Mouse (Mus musculus) heart, embryonic 14.5 days (tissue): ENCODE results near the gene Zfp646. TPM values are rescaled to one million over a fixed set of nuclear protein-coding genes. Genes with fewer than 3 reads are reported as not detected.
A peak's percentile ranks its signal among the peaks of the same experiment; 100 is the strongest.

Experiments
- ATAC-seq: fragments of 200-750 bp; cut with Nextera tagmentation; 2 replicates; pipeline ENCODE4 v1.8.0; 2017; ENCODE audit warnings: low read depth, moderate TSS enrichment; ENCODE audit not compliant: insufficient number of reproducible peaks, insufficient read depth, low FRiP score
- H3K27ac ChIP-seq, 2 experiments: fragments of 200-500 bp in 1 of 2; fragments of 300-500 bp in 1 of 2; sonication (generic) in 1 of 2; replicated peaks in 1 of 2; 2 replicates each; pipeline ENCODE4 v1.5.1; 2012 to 2014; ENCODE audit warnings: low read depth in 2 of 2, low read length in 2 of 2, control low read depth in 1 of 2, mild to moderate bottlenecking in 1 of 2, mixed read lengths in 1 of 2; ENCODE audit not compliant: control insufficient read depth in 1 of 2, insufficient read depth in 1 of 2
- H3K27me3 ChIP-seq: fragments of 300-500 bp; sonication (generic); 2 replicates; pipeline ENCODE4 v1.6.1; 2014; ENCODE audit warnings: mild to moderate bottlenecking, low read length, control low read depth; ENCODE audit not compliant: control insufficient read depth, insufficient read depth
- H3K36me3 ChIP-seq: fragments of 300-500 bp; sonication (generic); 2 replicates; pipeline ENCODE4 v1.6.1; 2014; ENCODE audit warnings: mild to moderate bottlenecking, control low read depth, low read length, mixed read lengths; ENCODE audit not compliant: control insufficient read depth, insufficient read depth
- H3K4me1 ChIP-seq, 2 experiments: fragments of 200-500 bp in 1 of 2; fragments of 300-500 bp in 1 of 2; sonication (generic) in 1 of 2; 2 replicates each; pipeline ENCODE4 v1.6.1; 2012 to 2014; ENCODE audit warnings: low read length in 2 of 2, control low read depth in 1 of 2, mixed read lengths in 1 of 2; ENCODE audit not compliant: control insufficient read depth in 2 of 2, insufficient read depth in 2 of 2
- H3K4me2 ChIP-seq: fragments of 300-500 bp; sonication (generic); 2 replicates; pipeline ENCODE4 v1.6.1; 2014; ENCODE audit warnings: mild to moderate bottlenecking, low read length
- H3K4me3 ChIP-seq, 2 experiments: fragments of 200-500 bp in 1 of 2; fragments of 300-500 bp in 1 of 2; sonication (generic) in 1 of 2; 2 replicates each; pipeline ENCODE4 v1.5.1; 2012 to 2014; ENCODE audit warnings: low read length in 2 of 2, mild to moderate bottlenecking in 2 of 2, control low read depth in 1 of 2, low read depth in 1 of 2, moderate library complexity in 1 of 2; ENCODE audit not compliant: control insufficient read depth in 1 of 2, insufficient read depth in 1 of 2
- H3K9ac ChIP-seq: fragments of 300-500 bp; sonication (generic); 2 replicates; pipeline ENCODE4 v1.6.1; 2014; ENCODE audit warnings: mild to moderate bottlenecking, low read length
- H3K9me3 ChIP-seq: fragments of 300-500 bp; sonication (generic); 2 replicates; pipeline ENCODE4 v1.6.1; 2016; ENCODE audit warnings: low read length, control low read depth; ENCODE audit not compliant: control insufficient read depth
- WGBS: fragments of 180-500 bp; shearing (Covaris S2); extraction: QIAGEN DNeasy Blood & Tissue Kit; methylation state at CpG from one replicate; pipeline ENCODE4 v1.1.7; 2014; 5-methylcytosine and 5-hydroxymethylcytosine counted together
- polyA plus RNA-seq: library from polyadenylated mRNA; unstranded; fragments of >200 nt; fragmentation: Nextera tagmentation; extraction: Ambion mirVana; gene quantifications from 2 replicates; pipeline ENCODE4 v1.2.1, GENCODE M21; 2014

The Zfp646 gene
- polyA plus RNA-seq, 1 experiment from 2014 or later = 8.9 TPM

- WGBS = 19% methylated on average over 6 of the region's 6 CpGs
- Histone ChIP-seq H3K9me3 (no peaks in the 10 kb centered on the region), H3K9ac (peak within 1 kb of the TSS; percentile 66), H3K4me3 (peak within 1 kb of the TSS; percentile 27 to 28), H3K36me3 (peaks cover 18% of the 10 kb centered on the region), H3K4me1 (peaks cover 14 to 25% of the 10 kb centered on the region in 2 experiments), H3K4me2 (peak within 1 kb of the TSS; percentile 62), H3K27me3 (peaks cover 19% of the 10 kb centered on the region), H3K27ac (no peak within 1 kb of the TSS)
- ATAC-seq = no peak
Measured at GRCm38 (mm10) chr7:127929923-127930322, 53.9 kb downstream of the Zfp646 start, which contains the start of gene Prss8. Gene Prss8 (minus strand): TSS chr7:127930104.

GRCm38 (mm10) chr7:127930636-127931035 lies 54.6 kb downstream of the Zfp646 start:
- no peak overlapping the region for H3K4me3 ChIP-seq
- ATAC-seq = no peak
- peaks cover 14 to 26% of the 10 kb centered on the region in 2 experiments for H3K4me1 ChIP-seq
- no peak overlapping the region for H3K4me2 ChIP-seq
- H3K27ac ChIP-seq = no peak overlapping the region
- WGBS = 87% methylated on average over 5 of the region's 5 CpGs
- H3K9ac ChIP-seq = no peak overlapping the region
- H3K9me3 ChIP-seq = no peaks in the 10 kb centered on the region
- peaks cover 19% of the 10 kb centered on the region for H3K27me3 ChIP-seq
- peaks cover 11% of the 10 kb centered on the region for H3K36me3 ChIP-seq

- Histone ChIP-seq H3K4me3 (no peak overlapping the region), H3K27ac (no peak overlapping the region), H3K9me3 (no peaks in the 10 kb centered on the region), H3K9ac (0 out of 2 replicates have a peak overlapping the region, but pooled peaks have one; percentile 30), H3K4me2 (peak overlapping the region; percentile 31; the same call in 1 of the 2 replicates), H3K4me1 (peaks cover 20 to 26% of the 10 kb centered on the region in 2 experiments), H3K27me3 (peaks cover 19% of the 10 kb centered on the region), H3K36me3 (peaks cover 2% of the 10 kb centered on the region; the same call in 1 of the 2 replicates)
- WGBS = 35% methylated on average over 13 of the region's 13 CpGs
- no peak for ATAC-seq
Measured at GRCm38 (mm10) chr7:127931351-127932135, 55.5 kb downstream of the Zfp646 start.

GRCm38 (mm10) chr7:127932273-127933031 lies 56.4 kb downstream of the Zfp646 start:
- no peak overlapping the region for H3K4me3 ChIP-seq
- ATAC-seq = no peak
- no peak overlapping the region for H3K27ac ChIP-seq
- H3K27me3 ChIP-seq = peaks cover 19% of the 10 kb centered on the region
- H3K4me2 ChIP-seq = no peak overlapping the region
- no peak overlapping the region for H3K9ac ChIP-seq
- H3K4me1 ChIP-seq = peaks cover 20 to 26% of the 10 kb centered on the region in 2 experiments
- H3K36me3 ChIP-seq = no peaks in the 10 kb centered on the region
- 31% methylated on average over 13 of the region's 13 CpGs for WGBS
- no peaks in the 10 kb centered on the region for H3K9me3 ChIP-seq

- Histone ChIP-seq H3K36me3 (no peaks in the 10 kb centered on the region), H3K27me3 (peaks cover 12% of the 10 kb centered on the region), H3K4me2 (no peak overlapping the region), H3K9me3 (no peaks in the 10 kb centered on the region), H3K4me1 (peaks cover 18 to 20% of the 10 kb centered on the region in 2 experiments), H3K27ac (no peak overlapping the region), H3K9ac (no peak overlapping the region), H3K4me3 (no peak overlapping the region)
- WGBS = 82% methylated on average over 5 of the region's 5 CpGs
- ATAC-seq = no peak
Measured at GRCm38 (mm10) chr7:127934075-127934474, 58.1 kb downstream of the Zfp646 start.

- WGBS = 7% methylated on average over 32 of the region's 32 CpGs
- Histone ChIP-seq H3K36me3 (no peaks in the 10 kb centered on the region), H3K27ac (peak overlapping the region; percentile 41 to 65), H3K4me3 (peak overlapping the region; percentile 56 to 60), H3K4me2 (peak overlapping the region; percentile 77), H3K9ac (peak overlapping the region; percentile 79), H3K27me3 (peaks cover 2% of the 10 kb centered on the region; the same call in 1 of the 2 replicates), H3K9me3 (no peaks in the 10 kb centered on the region), H3K4me1 (peaks cover 13 to 14% of the 10 kb centered on the region in 2 experiments; a peak in 3 of 4 replicates)
- peak; percentile 88 for ATAC-seq
Measured at GRCm38 (mm10) chr7:127935028-127935722, 59.2 kb downstream of the Zfp646 start.
